Mouse (Mus musculus) stomach, postnatal 0 days (tissue): ENCODE data around the gene Ryr2.

ENCODE experiments used
- CTCF ChIP-seq: IDR thresholded peaks from 2 replicates; pipeline ENCODE4 v1.5.1; 2016; ENCODE audit warnings: antibody characterized with exemption, low read depth, mild to moderate bottlenecking, moderate library complexity
- EP300 ChIP-seq: optimal IDR thresholded peaks from 2 replicates; pipeline ENCODE3; 2016; ENCODE audit warnings: antibody characterized with exemption

- TF ChIP-seq CTCF (no peak), EP300 (no peak)
Observed at GRCm38 (mm10) chr13:11567376-11567775, 539.4 kb downstream of the Ryr2 start.
